Mouse (Mus musculus): Measurements from ENCODE around the gene Pygm.

The Pygm gene

DNA sequence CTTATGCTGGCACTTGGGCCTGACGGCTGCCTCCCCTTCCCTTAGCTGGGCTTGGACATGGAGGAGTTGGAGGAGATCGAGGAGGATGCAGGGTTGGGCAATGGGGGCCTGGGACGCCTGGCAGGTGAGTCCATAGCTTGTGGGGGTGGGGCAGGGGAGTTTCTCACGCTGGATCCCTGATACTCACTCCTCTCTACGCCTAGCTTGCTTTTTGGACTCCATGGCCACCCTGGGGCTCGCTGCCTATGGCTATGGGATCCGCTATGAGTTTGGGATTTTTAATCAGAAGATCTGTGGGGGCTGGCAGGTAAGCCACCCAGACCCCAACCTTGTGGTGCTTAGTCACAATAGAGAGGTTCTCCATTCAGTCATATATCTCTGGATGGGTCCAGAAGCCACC lies 1.6 kb downstream of the Pygm start:
- DNase-seq (ENCODE audit: extremely low spot score) = no peak

DNA sequence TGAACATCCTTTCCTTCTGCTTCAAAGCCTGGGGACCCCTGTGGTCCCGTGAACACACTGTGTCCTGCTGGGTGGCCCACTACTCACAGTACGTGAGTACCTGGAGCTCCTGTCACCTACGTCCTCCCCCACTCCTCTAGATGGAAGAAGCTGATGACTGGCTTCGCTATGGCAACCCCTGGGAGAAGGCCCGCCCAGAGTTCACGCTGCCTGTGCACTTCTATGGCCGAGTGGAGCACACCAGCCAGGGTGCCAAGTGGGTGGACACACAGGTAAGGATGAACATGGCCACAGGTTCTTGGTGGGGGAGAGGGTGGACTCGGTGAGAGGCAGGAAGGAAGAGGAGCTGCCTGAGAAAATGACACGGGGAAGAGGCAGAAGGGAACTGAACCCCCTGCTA lies 2.0 kb downstream of the Pygm start:
- DNase-seq (ENCODE audit: extremely low spot score) = no peak

DNA sequence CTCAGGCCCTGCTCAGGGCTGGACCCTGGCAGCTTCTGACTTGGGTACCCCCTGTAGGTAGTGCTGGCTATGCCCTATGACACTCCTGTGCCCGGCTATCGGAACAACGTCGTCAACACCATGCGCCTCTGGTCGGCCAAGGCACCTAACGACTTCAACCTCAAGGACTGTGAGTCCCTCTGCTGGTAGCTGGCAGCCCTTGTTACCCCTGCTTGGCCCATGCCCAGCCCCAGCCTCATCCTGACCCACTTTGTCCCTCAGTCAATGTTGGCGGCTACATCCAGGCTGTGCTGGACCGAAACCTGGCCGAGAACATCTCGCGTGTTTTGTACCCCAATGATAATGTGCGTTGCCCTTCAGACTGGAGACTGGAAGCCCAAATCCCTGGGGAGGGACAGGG lies 3.8 kb downstream of the Pygm start:
- no peak for DNase-seq (ENCODE audit: extremely low spot score)

DNA sequence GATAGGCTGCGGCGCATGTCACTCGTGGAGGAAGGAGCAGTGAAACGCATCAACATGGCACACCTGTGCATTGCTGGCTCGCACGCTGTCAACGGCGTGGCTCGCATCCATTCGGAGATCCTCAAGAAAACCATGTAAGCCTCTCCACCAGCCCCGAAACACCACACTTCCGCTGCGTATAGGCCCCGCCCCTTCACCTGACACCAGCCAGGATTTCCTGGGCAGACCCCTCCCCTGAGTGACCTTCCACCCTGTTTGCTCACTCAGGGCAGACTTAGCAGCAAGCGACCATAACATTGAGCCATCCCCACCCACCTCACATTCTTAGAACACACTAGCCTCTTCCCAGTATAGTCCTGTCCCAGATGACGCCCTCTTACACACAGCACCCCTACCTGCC lies 5.6 kb downstream of the Pygm start:
- DNase-seq (ENCODE audit: extremely low spot score) = peak; percentile 57

DNA sequence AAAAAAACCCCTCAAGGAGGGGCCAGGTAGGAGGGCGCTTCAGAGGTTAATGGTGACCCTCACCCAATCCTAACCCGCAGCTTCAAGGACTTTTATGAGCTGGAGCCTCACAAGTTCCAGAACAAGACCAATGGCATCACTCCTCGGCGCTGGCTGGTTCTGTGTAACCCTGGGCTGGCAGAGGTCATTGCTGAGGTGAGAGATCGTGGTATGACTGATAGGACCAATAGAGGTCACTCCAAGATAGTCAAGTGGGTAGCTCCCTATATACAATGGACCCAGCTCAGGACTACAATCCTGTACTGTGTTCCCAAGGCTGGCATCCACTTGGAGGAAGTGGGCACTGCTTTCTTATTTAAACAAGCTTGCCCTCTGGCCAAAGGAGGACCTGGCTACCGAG lies 6.1 kb downstream of the Pygm start:
- no peak for DNase-seq (ENCODE audit: extremely low spot score)

DNA sequence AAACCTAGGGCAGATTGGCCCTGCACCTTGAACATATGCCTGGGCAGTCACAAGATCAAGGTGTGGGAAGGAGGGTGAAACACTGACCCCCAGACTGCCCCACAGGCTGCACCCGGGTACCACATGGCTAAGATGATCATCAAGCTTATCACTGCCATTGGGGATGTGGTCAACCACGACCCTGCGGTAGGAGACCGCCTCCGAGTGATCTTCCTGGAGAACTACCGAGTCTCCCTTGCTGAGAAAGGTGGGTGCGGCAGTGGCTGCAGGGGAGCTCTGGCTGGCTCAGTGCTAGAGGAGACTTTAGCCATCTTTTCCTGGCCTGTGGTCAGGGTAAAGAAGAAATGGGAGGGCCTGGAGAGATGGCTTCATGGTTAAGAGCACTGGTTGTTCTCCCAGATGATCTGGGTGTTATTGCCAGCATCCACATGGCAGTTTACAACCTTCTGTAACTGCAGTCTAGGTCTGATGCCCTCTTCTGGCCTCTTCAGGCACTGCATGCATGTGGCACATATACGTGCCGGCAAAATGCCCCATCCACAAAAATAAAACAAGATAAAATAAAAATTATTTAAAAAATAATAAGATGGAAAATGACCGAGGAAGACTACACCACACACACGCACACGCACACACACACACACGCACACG lies 8.7 kb downstream of the Pygm start:
- DNase-seq (ENCODE audit: extremely low spot score) = no peak

DNA sequence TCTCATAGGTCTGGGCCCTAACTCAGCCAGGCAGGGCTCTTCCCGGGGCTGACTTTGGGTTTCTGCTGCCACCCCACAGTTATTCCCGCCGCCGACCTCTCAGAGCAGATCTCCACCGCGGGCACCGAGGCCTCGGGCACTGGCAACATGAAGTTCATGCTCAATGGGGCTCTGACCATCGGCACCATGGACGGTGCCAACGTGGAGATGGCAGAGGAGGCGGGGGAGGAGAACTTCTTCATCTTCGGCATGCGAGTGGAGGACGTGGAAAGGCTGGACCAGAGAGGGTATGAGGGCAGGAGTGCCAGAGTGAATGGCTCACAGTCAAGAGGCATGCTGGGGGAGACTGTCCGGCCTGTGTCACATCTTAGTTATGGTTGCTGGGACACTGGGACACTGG lies 9.4 kb downstream of the Pygm start:
- no peak for DNase-seq (ENCODE audit: extremely low spot score)

DNA sequence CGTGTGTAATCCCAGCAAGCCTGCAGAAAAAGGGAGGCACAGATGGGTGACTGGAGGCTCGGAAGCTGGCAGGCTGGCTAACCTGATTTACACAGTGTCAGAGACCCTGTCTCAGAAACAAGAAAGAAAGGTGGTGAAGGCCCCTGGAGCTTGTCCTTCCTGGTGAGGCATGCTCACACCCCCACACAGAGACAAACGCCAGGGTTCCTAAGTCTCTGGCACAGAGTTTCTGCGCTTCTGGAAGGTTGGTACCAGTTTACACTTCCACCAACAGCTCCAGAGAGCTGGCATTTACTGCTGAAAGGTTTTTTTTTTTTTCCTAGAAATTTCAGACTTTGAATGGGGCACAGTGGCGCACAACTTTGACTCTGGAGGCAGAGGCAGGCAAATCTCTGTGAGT lies 12.0 kb downstream of the Pygm start:
- DNase-seq (ENCODE audit: extremely low spot score) = no peak

DNA sequence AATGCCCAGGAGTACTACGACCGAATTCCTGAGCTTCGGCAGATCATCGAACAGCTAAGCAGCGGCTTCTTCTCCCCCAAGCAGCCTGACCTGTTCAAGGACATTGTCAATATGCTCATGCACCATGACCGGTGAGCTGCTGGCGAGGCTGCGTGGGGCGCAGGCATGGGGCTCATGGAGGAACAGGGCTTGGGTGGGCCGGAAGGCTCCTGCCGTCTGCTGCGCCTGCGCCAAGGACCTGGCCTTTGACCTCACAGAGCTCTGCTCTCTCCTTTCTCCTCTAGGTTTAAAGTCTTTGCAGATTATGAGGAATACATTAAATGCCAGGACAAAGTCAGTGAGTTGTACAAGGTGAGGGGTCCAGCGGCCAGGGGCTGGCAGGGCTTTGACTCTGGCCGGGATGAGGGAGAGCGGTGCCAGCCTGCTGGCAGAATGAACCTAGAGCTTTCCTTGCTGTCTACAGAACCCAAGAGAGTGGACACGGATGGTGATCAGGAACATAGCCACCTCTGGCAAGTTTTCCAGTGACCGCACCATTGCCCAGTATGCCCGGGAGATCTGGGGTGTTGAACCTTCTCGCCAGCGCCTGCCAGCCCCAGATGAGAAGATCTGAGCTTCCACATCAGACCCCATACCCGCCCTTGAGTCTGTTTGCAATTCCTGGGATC lies 13.5 kb downstream of the Pygm start:
- DNase-seq (ENCODE audit: extremely low spot score) = no peak

DNA sequence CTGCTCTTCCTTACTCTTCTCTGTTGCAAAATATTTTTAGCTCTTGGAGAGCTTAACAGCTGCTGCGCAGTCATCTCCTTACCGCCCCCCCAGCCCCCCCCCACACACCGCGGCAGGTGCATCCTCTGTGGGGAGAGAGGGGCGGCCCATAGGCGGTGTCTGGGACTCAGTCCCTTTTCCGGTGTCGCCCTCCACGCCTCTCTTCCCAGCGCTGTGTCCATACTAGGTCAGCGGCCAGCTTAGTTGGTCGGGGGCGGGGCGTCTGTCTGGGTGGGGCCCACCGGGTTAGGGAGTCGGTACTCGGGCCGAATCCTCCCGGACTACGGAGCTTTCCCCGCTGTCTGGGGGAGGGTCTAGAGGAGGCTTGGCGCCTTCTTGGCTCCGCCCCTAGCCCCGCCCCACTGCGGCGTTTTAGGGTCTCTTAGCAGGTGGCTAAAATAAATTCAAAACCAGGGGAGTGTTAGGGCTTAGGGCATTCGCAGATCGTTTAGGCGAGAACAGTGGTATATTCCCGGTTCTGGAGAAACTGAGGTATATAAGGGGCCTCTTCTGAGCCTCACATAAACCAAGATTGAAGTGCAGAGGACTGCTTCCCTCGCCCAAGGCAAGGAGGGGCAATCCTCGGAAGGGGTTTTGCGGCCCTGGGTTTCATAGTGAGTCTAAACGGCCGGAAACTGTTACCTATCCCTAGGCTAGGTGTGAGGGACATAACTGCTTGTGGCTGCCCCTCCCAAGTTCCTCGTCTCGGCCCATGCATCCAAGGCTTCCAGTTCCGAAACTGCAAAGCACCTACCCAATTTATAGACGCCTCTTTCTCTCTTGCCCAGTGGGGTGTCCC lies 14.5 kb downstream of the Pygm start:
- DNase-seq (ENCODE audit: extremely low spot score) = peak; percentile 73

DNA sequence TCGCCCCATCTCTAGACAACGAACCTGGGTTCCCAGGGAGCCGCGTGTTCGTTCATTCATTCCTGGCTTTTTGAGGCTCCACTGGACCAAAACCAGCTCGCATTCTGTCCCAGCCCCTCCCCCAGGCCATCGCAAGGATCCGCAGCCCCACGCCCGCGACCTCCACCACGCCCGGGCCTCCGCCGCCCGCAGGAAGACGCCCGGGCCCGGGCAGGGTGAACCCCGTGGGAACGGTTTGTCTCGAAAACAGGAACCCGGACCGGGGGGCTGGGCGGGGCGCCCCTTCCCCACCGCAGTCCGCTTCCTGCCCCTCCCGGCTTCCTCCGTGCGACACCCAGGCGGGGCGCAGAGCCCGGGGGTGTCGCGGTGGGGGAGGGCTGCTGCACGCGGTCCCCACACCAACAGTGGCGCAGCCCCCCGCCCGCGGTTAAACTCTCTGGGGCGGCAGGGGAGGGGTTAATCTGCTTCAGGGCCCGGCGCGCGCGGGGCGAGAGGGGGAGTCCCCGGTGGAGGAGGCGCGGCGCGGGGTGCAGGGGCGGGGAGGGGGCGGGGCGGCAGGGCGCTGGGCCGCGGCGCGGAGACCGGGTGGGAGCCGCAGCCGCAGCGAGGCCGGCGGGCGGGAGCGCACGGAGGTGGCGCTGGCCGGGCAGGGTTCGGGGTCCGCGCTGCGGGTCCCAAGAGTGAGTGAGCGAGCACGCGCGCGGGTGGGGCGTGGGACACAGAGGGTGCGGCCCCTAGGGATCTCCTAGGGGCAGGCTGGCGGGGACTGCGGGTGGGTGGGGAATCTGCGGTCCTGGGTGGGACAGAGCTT lies 15.3 kb downstream of the Pygm start, which contains the start of gene Rasgrp2:
Gene Rasgrp2 (plus strand): TSS at position 56 of the 811 bp plus-strand sequence.
- peak; percentile 34 for DNase-seq (ENCODE audit: extremely low spot score)

DNA sequence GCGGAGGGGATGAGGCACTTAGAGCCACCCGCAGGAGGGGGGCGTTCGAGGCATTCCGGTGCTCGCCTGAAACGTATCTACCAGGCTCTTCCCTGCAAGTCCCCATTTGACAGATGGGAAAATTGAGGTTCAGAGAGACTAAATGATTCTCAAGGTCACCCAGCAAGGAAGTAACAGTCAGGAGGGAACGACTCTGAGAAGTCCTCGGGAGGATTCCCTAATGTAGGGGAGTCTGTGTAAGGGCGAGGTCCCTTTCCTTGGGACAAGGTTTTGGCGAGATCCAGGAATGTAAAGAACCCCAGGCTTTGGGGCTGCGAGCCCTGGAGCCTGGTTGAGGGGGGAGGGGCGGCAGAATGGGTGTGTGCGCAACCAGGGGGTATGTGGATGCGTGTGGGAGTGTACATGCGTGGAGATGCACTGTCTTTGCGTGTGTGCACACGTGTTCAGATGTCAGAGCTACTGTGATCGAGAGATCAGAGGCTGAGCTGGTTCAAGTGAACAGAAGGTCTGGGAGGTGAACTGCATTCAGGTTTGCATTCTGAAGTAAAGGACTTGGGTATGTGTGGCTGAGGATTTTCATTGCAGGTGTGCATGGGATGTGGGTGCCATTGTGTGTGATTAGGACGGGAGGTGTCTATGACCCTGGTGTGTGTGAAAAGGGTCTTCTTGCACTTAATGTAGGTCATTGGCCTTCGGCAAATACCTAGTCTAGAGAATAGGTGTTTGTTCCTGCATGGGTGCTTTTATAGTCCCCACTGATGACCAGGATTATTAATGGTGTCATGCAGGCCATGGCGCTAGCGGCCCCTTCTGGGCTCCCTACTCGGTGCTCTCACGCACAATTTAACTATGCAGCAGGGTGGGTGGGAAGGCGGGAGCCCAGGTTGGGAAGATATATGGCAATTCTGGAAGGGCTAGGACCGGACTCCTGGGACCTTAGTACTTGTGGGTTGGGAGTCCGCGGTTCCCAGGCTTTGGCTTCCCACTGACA lies 16.2 kb downstream of the Pygm start:
- no peak for DNase-seq (ENCODE audit: extremely low spot score)

DNA sequence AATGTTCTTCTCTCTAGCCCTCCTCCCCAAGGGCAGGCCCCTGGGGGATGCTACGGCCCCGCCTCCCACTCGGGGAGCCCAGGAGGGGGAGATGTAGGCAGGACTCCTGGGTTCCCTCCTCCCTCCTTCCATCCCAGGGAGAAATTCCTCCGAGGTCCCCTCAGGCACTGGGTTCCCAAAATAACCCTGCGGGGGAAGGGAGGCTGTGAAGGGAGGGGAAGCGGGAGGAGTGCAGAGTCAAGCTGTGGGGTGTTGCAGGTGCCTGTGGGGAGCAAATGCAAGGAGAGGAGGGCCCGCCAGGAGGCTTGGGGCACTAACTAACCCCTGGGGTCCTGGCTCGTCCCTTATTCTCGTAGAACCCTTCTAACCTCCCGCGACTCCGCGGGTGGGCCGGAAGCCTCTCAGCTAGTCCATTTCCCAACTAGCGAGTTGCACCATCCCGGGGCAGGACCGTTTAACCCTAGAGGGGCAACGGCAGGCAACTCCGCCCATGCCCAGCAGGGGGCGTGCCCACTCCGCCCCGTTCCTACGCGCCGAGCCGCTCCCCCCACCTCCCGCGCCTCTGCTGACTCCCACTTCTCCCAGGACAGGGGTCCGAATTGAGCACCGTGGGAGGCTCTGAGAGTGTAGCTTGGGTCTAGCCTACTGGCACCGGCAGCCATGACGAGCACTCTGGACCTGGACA lies 17.1 kb downstream of the Pygm start:
- DNase-seq (ENCODE audit: extremely low spot score) = peak; percentile 75

DNA sequence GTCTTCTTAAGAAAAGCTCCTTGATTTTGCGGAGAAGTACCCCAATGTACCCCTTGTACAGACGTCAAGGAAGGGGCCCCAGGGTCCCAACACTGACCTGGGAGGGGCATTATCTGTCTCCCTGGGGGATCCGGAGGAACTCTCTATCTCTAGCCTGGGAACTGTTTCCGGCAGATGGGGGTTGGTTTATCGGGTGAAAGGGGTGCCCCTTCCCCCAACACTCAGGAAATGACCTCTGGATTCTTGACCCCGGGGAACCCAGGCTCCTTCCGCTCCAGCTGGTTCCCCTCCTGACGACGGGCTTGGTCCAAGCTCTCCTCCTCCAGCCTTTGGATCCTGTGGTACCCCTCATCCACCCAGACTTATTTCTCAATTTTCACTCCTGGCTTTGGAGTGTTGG lies 17.8 kb downstream of the Pygm start:
- no peak for DNase-seq (ENCODE audit: extremely low spot score)

DNA sequence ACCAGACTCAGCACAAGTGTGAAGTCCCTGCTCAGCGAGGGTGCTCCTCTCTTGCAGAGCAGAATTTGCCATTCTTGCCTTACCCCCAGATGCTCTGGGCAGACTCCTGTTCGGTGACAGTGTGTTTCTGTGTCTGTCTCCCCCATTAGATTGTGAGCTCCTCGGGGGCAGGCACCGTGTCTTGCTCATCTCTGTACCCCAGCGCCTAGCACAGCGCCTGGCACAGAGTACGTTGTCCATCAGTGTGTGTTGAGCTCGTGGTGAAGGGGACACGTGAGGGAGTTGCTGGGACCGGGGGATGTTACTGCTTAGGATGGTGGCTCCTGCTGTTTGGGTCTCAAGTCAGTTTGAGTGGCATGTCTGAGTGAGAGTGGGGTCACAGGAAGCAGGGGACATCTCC lies 19.7 kb downstream of the Pygm start:
- no peak for DNase-seq (ENCODE audit: extremely low spot score)

DNA sequence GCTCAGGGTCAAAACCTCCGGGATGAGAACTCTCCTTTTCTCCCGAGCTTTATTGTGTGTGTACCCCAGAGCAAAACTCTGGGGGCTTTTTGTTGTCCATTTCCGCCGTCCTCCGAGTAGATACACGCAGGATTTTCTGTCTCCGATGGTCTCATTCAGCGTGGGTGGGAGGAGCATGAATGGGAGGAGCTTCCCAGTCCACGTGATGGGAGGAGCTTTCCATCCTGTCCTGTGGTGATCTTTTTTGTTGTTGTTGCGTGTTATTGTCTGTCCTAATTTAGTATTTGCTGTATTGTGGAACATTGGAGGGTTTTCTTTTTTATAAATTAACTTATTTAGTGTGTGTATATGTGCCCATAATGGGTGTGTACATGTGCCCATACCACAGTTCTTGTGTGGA lies 21.2 kb downstream of the Pygm start:
- DNase-seq (ENCODE audit: extremely low spot score) = no peak

DNA sequence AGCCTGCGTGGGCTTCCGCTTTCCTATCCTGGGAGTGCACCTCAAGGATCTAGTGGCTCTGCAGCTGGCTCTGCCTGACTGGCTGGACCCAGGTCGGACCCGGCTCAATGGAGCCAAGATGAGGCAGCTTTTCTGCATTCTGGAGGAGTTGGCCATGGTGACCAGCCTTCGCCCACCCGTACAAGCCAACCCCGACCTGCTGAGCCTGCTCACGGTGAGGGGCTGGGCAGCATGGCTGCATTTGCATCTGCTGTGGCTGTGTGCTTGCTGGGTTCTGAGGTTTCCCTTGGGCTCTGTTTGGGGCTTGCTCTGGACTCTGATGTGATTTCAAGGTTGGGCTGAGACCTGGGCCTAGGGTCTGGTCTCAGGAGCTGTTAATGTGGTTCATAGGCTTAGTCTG lies 22.9 kb downstream of the Pygm start:
- DNase-seq (ENCODE audit: extremely low spot score) = no peak

DNA sequence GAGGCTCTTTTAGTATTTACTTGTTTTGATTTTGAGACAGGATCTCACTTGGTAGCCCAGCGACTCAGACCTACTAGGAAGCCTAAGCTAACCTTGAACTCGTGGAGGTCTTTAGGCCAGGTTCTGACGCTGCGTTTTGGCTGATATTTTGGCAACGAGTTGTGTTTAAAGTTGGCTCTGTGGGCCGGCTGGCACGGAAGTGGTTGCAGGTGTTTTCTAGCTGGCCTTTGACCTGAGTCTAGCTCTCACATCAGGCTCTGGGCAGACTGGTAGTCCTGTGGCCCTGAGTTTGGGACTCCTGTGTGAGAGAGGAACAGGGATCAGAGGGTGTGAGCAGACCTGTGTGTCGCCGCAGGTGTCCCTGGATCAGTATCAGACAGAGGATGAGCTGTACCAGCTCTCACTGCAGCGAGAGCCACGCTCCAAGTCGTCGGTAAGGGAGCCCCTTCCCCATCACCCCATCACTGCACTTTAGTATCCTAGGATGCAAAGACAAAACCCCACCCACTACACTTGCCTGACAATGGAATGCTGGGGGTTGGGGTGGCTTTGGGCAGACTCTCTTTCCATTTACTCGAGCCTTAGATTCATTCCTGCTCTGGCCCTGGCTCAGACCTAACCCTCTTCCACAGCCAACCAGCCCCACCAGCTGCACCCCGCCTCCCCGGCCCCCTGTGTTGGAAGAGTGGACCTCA lies 23.8 kb downstream of the Pygm start:
- DNase-seq (ENCODE audit: extremely low spot score) = no peak

DNA sequence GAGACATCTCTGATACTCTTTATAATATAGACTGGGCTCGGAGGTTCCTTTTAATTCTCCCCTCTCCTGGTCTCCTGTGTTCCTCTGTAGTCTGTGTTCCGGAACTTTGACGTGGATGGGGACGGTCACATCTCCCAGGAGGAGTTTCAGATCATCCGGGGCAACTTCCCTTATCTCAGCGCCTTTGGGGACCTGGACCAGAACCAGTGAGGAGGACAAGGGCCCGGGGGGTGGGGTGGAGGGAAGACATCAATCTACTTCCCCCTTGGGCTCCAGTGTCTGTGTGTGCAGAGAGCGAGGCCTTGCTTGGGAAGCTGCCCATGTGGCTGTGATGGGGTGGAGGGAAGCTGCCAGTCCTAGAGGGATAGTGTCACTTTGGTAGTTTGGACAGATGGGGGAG lies 24.6 kb downstream of the Pygm start:
- DNase-seq (ENCODE audit: extremely low spot score) = no peak

DNA sequence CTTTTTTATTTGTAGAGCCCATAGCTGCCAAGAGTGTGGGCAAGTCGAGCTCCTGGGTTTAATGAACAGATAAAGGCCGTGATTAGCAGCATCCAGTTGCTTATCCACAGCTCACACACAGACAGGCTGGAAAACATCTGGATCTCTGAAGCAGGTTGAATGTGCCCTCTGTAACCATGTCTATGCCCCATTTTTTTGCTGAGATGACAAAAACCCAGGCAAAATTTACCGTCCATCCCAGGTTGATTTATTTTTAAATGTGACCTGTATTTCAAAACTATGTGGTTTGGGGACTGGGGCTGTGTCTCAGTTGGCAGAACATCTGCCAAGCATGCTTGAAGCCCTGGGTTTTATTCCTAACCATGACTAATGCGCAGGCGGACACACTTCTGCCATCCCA lies 25.0 kb downstream of the Pygm start:
- DNase-seq (ENCODE audit: extremely low spot score) = no peak

Measured in embryo, embryonic 9.5 days (tissue).